Mouse (Mus musculus): ENCODE measurements around the gene Ugt1a2.
"Not testable (repeated sequence)": the region's sequence is repeated elsewhere in the genome, so short reads cannot be mapped to it uniquely, and the experiment has no call there.

Ugt1a2 gene

GRCm38 (mm10) chr1:88217144-88217543 lies 16.7 kb downstream of the Ugt1a2 start:
- in situ Hi-C loops (cut with MseI, MboI) = no loop called here

GRCm38 (mm10) chr1:88217576-88217975 lies 17.2 kb downstream of the Ugt1a2 start:
- in situ Hi-C loops (cut with MseI, MboI) = no loop called here

GRCm38 (mm10) chr1:88218051-88218450 lies 17.6 kb downstream of the Ugt1a2 start:
- in situ Hi-C loops (cut with MseI, MboI) = no loop called here

- in situ Hi-C loops (cut with MseI, MboI) = no loop called here
Observed at GRCm38 (mm10) chr1:88218591-88218990, 18.2 kb downstream of the Ugt1a2 start.

- in situ Hi-C loops (cut with MseI, MboI) = no loop called here
Observed at GRCm38 (mm10) chr1:88219054-88219453, 18.7 kb downstream of the Ugt1a2 start.

- in situ Hi-C loops (cut with MseI, MboI) = no loop called here
Observed at GRCm38 (mm10) chr1:88220336-88220735, 19.9 kb downstream of the Ugt1a2 start.

- in situ Hi-C loops (cut with MseI, MboI) = no loop called here
Observed at GRCm38 (mm10) chr1:88222216-88222615, 21.8 kb downstream of the Ugt1a2 start.

- in situ Hi-C loops (cut with MseI, MboI) = not testable (repeated sequence)
Observed at GRCm38 (mm10) chr1:88223011-88223515, 22.7 kb downstream of the Ugt1a2 start.

- in situ Hi-C loops (cut with MseI, MboI) = no loop called here
Observed at GRCm38 (mm10) chr1:88223591-88223990, 23.2 kb downstream of the Ugt1a2 start.

- in situ Hi-C loops (cut with MseI, MboI) = no loop called here
Observed at GRCm38 (mm10) chr1:88224029-88224776, 23.8 kb downstream of the Ugt1a2 start.

GRCm38 (mm10) chr1:88225301-88225700 lies 24.9 kb downstream of the Ugt1a2 start:
- in situ Hi-C loops (cut with MseI, MboI) = not testable (repeated sequence)

- in situ Hi-C loops (cut with MseI, MboI) = no loop called here
Observed at GRCm38 (mm10) chr1:88225741-88226140, 25.3 kb downstream of the Ugt1a2 start.

- in situ Hi-C loops (cut with MseI, MboI) = no loop called here
Observed at GRCm38 (mm10) chr1:88226670-88227379, 26.4 kb downstream of the Ugt1a2 start, which contains the start of gene Mroh2a. TSS of gene Mroh2a (plus strand) at chr1:88226986.

- in situ Hi-C loops (cut with MseI, MboI) = no loop called here
Observed at GRCm38 (mm10) chr1:88227482-88227881, 27.1 kb downstream of the Ugt1a2 start.

GRCm38 (mm10) chr1:88228121-88228520 lies 27.7 kb downstream of the Ugt1a2 start:
- in situ Hi-C loops (cut with MseI, MboI) = no loop called here

- in situ Hi-C loops (cut with MseI, MboI) = no loop called here
Observed at GRCm38 (mm10) chr1:88229566-88229965, 29.2 kb downstream of the Ugt1a2 start.

GRCm38 (mm10) chr1:88229986-88230385 lies 29.6 kb downstream of the Ugt1a2 start:
- in situ Hi-C loops (cut with MseI, MboI) = no loop called here

GRCm38 (mm10) chr1:88230421-88230820 lies 30.0 kb downstream of the Ugt1a2 start:
- in situ Hi-C loops (cut with MseI, MboI) = no loop called here

GRCm38 (mm10) chr1:88230981-88231802 lies 30.8 kb downstream of the Ugt1a2 start:
- in situ Hi-C loops (cut with MseI, MboI) = no loop called here

GRCm38 (mm10) chr1:88231803-88232499 lies 31.6 kb downstream of the Ugt1a2 start:
- in situ Hi-C loops (cut with MseI, MboI) = no loop called here

- in situ Hi-C loops (cut with MseI, MboI) = no loop called here
Observed at GRCm38 (mm10) chr1:88232664-88233380, 32.4 kb downstream of the Ugt1a2 start.
